Mouse (Mus musculus) common myeloid progenitor, adult 5-6 weeks (primary cell): Measurements from ENCODE around the gene Mctp2. TPM values are rescaled to one million over a fixed set of nuclear protein-coding genes. Genes with fewer than 3 reads are reported as not detected.

Experiments used
- ATAC-seq: replicated peaks from 2 replicates; pipeline ENCODE4 v1.8.0; 2016; ENCODE audit warnings: low read depth, mild to moderate bottlenecking, moderate TSS enrichment, inconsistent platforms; ENCODE audit not compliant: poor library complexity, severe bottlenecking
- total RNA-seq: library from RNA; stranded (forward); fragments of 200-1000, 187-1606 nt; gene quantifications from 2 replicates; pipeline ENCODE4 v1.2.3, GENCODE M21; 2017

Mctp2 gene
- total RNA-seq, 1 experiment from 2014 or later: 7.9 TPM

DNA sequence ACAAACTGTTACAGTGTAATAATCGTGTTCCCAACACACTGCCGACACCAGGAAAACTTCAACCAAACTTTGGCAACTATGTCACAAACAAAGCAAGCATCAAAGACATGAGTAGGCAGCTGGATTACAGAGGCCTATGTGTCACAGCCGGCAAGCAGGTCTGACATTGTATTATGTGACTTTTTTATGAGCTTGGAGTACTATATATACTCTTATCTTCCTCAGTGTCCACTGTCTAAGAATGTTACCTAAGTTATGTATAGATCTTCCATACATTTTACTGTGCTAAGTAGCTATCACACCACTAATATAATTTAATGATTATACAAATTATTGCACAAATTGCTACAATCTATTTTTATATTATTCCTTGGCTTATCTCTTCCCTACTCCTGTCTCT lies 202.8 kb downstream of the Mctp2 start:
- ATAC-seq: no peak

DNA sequence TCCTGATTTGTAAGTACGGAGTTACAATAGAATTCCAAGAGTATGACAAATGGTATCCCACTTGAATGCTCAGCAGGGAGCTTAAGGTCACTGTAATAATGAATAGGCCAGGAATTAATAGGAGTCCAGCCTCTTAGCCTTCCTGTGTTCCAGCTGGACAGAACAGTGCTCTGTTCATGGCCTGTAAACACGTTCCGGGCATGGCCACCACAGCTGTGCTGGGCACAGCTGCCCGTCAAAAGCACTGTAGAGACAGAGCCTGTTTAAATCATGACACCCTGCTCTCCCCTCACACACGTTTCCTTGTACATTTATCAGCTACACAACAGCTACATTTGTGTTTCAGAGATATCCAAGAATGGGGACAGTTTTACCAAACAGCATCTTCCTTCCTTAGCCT lies 205.7 kb downstream of the Mctp2 start:
- no peak for ATAC-seq

DNA sequence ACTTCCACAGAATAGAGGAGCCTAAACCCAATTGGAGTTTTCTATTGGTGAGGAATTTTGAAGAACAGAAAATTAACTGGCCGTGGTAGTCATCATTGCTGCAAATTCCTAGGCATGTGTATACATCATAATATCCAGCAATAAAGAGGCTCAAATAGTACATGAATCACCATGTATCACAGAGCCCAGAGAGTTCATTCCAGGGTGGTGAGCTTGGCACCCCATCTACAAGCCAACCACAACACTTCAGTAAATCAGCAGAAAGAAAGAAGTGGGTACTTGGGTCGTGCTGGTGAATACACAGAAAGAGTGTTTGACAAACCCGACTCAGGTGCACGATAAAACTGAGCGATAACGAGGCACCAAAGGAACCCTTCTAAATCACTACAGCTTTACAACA lies 207.8 kb downstream of the Mctp2 start:
- ATAC-seq: no peak

DNA sequence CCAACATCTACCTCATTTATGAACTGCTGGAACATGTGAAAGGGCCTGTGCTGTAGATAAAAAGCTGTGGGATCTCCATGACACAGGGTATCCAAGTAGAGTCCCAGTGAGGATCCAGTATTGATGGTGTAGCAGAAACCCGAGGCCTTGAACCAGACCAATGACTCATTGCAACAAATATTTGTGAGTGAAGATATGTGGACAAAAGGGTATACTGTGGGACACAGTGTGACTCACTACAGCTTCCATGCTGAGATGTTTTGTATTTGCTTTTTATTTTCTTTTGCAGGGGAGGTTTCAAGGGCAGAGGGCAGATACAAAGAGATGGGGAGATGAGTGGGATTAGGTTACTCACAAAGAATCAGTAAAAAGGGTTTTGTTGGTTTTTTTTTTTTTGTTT lies 209.4 kb downstream of the Mctp2 start:
- ATAC-seq: no peak

GRCm38 (mm10) chr7:72096433-72096832 lies 210.0 kb downstream of the Mctp2 start:
- ATAC-seq: no peak

DNA sequence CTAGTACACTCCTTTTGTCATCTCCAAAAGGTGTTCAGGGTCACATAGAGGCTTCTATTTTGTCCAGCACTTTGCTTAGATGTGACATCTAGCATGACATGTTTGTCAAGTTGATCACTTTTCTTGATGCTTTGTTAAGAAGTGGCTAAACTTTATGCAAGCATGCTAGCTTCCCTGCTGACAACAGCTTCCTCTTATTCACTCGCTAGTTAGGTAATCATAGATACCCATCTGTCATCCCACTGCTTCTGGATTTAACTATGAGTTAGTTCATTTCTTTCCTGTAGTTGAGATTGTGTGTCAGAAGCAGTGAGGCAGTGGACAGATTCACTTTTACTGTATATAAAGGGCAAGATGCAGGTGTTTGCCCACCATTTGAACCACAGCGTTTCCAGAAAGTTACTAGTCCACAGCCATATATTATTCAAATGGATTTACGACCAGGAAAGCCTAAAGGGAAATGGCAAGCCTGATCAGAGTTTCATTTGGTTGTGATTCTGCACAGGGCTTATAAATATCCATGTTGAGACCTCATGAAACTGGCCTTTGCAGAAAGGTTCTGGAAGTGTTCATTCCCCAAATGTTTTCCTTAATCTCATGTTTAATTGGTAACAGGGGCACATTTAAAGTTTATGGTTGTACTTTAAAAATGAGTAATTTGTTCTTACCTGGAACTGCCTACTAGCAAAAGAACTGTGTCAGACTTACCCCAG lies 216.8 kb downstream of the Mctp2 start:
- no peak for ATAC-seq

- ATAC-seq: no peak
Measured at GRCm38 (mm10) chr7:72080705-72081104, 225.7 kb downstream of the Mctp2 start.

DNA sequence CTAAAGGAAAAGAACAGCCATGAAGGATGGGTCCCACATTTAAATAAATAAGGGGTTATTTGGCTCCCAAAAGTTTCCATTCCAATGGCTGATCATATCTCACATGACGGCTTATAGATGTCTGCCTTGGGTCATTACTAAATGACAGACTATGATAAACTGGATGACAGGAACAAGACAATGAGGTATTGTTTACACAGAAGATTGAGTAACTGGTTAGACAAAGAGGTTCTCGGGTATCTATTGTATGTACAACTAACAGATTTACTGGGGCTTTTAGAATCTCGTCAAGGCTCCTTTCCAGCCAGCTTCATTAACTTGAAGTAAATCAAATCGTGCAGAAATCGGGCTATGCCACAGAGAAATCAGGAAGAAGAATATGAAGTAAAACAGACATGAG lies 227.5 kb downstream of the Mctp2 start:
- ATAC-seq: no peak

- no peak for ATAC-seq
Measured at GRCm38 (mm10) chr7:72071418-72072184, 234.8 kb downstream of the Mctp2 start.

DNA sequence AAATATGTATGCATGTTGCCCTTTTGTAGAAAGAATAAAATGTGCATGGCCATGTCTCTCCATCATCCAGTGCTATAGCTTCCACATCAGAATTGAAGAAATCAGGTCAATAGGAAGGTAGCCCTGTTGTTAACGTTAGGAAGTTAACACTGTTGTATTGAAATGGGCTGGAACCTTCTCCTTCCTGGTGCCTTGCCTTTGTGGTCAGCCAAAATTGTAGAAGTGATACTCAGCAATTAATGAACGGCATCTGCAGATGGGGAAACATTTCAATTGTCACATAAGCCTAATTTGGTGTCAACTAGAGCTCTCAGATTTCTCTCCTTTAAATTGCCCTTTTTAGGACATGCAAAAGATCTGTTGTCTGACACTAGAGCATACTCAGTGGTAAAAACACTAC lies 238.0 kb downstream of the Mctp2 start:
- peak; percentile 76 for ATAC-seq

DNA sequence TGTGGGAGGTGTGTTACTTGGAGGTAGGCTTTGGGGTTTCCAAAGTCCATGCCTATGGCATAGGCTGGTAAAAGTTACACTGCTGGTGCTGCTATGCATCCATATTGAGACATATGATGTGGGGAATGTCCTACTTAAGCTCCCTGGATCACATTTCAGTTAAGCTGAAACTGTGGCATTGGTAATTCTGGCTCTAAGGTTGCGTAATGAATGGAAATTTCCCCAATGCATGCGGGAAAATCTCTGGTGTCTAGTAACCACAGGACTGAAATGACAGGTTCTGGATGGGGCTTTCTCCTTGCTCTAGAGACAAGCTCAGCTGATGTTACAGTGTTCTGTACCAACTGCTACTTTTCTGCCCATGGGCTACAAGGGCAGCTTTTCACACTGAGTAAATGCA lies 240.1 kb downstream of the Mctp2 start:
- ATAC-seq: no peak

- no peak for ATAC-seq
Measured at GRCm38 (mm10) chr7:72051759-72052158, 254.6 kb downstream of the Mctp2 start.

DNA sequence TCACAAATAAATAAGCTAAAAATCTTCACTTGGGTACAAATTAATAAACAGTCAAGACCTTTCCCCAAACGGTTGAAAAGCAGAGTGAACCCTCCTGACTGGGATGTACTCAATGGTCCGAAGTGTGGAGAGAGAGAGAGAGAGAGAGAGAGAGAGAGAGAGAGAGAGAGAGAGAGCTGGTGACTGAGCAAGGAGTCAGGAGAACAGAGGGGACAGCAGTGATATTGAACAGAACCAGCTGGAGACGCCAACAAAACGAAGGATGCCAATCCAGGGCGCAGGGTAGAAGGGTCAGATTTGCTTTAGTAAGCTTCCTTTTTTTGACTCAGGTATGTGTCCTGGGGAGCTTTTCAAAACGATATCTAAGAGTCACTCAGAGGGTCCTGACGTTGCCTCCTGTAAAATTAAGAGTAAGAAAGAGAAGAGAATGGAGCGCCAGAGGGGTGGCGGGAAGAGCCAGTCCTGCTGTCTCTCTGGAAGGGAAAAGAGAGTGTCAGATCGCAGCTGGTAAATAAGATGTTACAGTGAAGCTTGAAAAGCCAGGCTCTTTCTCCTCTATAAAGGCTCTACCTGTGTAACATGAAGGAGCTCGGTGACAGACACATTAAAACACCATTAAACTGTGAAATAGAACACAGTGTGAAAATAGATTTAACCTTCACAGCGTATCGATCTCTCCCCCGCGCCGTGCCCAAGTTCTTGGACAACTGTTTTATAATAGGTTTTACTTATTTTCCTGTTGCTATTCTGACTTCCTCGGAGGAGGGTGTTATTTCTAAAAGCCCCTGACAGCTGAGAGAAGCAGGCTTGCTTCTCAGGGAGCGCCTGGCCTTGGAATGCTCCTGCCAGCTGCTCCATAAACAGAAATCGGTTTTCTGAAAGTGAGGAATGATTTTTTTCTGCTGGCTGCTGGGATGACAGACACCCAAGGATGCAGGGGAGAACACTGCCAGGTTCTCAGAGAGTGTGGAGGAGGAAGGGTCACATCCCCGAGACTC lies 258.5 kb downstream of the Mctp2 start:
- ATAC-seq: no peak
